Mouse (Mus musculus): ENCODE measurements around the gene Catsperg2.
A peak's percentile ranks its signal among the peaks of the same experiment; 100 is the strongest.
"Not testable (repeated sequence)": the region's sequence is repeated elsewhere in the genome, so short reads cannot be mapped to it uniquely, and the experiment has no call there.

The Catsperg2 gene

DNA sequence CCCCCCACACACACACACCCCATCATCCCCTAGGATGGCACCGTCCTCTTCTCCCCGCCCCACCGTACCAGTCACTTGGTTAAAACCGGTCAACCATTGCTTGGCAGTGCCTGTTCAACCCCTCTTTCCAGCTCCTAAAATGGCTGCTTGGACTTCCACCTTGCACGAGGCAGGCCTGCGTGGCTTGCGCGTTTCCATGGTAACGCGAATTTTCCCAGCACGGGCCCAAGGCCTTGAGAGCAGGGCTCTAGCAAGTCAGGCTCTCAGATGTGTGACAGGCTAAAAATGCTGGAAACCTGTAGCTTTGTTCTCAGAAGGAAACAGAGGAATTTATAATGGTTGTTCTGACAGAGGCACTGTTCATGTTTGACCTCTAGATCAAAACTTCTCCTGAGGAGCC lies at the start of gene Catsperg2:
Catsperg2 (minus strand) TSS at position 173 of the 400 bp plus-strand sequence.
- not testable (repeated sequence) for ATAC-seq (ENCODE audit: insufficient number of reproducible peaks, low FRiP score, low TSS enrichment)

DNA sequence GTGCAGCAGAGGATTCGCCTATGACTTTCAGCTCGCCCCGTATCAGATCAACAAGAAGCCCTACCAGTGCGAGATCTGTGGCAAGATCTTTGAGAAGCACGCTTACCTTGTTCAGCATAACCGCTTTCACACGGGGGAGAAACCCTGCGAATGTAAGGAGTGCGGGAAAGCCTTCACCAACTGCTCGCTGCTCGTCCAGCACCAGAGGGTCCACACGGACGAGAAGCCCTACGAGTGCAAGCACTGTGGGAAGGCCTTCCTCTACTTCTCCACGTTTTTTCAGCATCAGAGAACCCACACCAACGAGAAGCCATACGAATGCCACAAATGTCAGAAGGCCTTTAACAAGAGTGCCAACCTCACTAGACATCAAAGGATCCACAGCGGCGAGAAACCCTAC lies 49.7 kb upstream of the Catsperg2 start:
- no peak for ATAC-seq (ENCODE audit: insufficient number of reproducible peaks, low FRiP score, low TSS enrichment)

DNA sequence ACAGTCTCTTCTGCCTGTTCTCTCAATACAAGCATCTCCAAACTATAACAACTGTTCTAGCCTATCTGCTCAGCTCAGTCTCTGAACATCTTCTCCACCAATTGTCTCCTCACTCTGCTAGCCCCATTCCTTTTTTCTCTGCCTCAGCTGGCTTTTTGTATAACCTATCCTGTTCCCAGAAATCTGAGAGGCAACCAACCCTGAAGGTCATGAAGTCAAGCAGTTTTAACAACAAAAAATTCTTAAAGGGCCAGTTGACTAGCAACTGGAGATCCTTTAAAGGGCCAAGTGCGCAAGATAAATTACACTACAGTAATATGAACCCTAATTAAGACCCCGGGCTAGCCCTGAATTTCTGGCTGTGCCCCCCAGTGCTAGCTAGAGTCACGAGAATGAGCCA lies 47.5 kb upstream of the Catsperg2 start:
- no peak for ATAC-seq (ENCODE audit: insufficient number of reproducible peaks, low FRiP score, low TSS enrichment)

DNA sequence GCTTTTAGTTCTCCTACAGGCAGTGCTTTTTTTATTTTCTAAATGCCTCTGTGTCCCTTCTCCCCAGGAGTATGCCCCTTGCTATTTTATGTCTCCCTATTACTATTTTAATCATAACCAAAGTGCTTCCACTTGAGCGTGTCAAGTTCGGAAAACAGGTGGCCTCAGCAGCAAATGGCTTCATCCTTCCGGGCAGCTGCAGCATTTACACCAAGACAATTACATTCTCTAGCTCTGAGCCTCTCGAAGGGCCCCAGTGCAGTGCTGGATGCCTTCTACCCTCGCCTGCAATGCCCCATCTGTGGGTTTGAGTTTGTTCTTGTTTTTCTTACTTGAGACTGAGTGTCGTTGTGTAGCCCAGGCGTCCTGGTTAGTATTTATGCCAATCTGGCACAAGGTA lies 46.7 kb upstream of the Catsperg2 start:
- ATAC-seq (ENCODE audit: insufficient number of reproducible peaks, low FRiP score, low TSS enrichment), result no peak

DNA sequence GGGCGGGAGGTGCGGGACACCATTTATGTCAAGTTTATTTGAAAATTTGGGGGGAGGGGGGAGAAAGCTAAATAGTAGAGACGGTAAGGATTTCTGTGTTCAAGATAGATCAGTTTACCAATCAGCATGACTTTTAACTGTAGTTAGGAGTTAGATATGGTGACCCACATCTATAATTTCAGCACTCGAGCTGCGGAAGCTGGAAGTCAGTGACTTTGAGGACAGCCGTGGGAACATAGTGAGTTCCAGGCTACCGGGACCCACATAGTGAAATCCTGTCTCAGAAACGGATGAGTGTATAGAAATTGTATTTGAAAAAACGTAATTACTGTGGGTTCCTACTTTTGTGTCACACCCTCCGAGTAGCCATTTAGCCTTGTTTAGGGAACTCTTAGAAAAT lies 42.1 kb upstream of the Catsperg2 start:
- ATAC-seq (ENCODE audit: insufficient number of reproducible peaks, low FRiP score, low TSS enrichment), result no peak

DNA sequence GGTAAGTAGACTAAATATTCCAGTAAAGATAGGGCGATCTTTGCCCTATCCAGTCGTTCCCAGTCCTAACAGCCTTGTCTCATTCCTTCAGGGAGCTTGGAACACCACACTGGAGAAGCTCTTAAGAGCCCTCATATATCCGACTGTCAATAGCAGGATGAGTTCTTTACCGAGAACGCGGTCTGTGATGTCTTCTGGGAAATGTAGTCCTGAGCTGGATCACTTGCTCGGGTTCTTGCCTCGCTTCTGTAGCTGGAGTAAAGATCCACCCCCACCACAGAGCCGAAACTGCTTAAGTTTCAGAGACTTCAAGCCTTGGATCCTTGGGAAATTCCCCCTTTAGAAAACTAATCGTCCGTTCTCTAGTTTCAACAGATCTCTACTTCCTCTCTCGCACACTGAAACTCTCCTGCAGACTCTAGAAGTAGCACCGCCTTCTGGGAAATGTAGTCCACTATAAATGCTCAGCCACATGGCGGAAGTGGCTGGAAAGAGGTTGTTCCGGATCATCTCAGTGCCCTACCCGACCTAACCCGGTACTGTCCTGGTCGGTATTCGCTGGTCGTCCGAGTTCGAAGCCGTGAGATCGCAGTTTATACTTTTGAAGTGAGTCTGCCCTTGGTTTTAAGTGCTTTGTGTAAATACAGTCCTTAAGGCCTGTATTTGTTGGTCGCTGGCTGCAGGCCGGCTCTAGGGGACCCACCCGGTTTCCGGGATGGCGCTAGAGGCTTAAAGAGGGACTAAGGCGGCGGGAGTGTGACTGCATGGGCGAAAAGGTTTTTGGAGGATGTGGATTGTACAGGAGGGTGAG lies 41.5 kb upstream of the Catsperg2 start, which contains the start of gene Zfp84:
Zfp84 (plus strand) TSS at position 463 of the 811 bp plus-strand sequence.
- ATAC-seq (ENCODE audit: insufficient number of reproducible peaks, low FRiP score, low TSS enrichment), result peak; percentile 93

DNA sequence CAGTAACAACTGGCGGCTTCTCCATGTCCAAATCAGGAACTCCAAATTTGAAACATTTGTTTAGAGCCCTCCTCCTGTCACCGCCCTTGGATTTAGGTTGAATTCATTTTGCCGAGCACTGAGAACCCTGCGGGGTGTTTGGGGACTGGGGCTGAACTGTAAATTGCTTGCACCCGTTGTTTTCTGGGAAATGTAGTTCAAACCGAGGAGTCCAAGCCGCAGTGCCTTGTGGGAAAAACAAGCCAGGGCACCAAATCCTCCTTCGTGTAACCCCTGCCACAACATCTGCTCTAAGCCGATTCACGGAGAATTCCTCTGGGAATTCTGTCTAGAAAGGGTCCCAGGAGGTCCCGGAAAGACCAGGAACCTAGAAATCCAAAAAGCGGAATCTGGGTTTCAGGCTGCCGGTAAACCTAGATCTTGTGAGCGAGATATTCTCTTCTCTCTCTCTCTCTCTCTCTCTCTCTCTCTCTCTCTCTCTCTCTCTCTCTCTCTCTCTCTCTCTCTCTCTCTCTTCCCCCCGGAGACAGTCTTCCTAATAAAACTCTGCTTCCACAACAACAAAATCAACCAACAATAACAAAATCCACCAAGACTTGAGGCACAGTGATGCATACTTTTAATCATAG lies 40.3 kb upstream of the Catsperg2 start:
- ATAC-seq (ENCODE audit: insufficient number of reproducible peaks, low FRiP score, low TSS enrichment), result peak; percentile 62; the same call in 1 of the 2 replicates

DNA sequence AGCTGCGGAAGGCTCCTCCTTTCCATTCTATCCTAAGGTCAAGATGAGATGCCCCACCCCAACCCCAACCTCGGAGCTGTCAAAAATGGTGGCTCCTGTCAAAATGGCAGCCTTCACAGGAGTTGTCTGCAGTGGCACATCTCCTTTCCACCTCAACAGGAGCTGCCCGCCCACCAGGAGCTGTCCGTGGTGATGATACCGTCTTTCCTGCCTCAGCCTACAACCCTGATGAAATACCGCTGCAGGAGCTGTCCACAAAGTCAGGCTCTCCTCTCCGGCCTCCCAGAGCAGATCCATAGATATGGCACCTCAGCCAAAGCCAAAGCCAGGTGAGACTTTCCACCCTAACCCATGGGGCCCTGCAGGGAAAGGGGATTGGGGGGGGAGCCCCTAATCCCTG lies 37.9 kb upstream of the Catsperg2 start:
- ATAC-seq (ENCODE audit: insufficient number of reproducible peaks, low FRiP score, low TSS enrichment), result no peak

DNA sequence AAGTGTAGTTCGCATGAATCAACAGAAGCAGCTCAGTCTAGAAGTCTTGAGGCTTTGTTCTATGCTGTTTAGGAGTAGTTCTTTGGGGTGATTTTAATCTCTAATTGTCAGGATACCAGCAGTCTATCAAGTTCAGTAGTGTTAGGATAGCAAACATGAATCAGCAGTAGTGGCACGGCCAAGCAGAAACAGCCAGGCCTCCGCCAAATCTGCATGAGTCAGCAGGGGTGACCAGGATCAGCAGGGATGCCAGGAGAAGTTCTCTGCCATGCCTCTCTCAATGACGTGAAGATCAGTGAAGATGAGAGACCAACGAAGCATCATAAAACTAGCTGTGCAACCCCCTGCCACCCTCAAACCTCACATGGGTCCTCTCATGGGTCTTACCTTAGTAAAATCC lies 33.6 kb upstream of the Catsperg2 start:
- ATAC-seq (ENCODE audit: insufficient number of reproducible peaks, low FRiP score, low TSS enrichment), result no peak

DNA sequence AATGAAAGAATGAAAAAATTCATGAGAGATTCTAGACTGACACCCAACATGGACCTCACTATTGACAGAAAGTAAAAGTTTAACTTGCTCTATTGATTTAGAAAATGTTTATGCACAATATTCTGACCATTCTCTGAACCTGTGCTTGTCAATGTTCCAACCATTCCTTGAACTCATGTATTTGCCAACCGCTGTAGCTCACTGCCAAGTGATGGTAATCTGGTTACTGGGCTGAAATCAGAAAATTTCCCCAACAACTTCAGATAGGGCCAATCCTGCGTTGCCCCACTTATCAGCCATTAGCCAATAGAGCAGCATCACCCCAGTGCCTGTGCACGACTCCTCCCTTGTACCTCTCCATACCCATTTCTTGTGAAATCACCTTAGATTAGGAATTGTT lies 15.4 kb upstream of the Catsperg2 start:
- ATAC-seq (ENCODE audit: insufficient number of reproducible peaks, low FRiP score, low TSS enrichment), result no peak

DNA sequence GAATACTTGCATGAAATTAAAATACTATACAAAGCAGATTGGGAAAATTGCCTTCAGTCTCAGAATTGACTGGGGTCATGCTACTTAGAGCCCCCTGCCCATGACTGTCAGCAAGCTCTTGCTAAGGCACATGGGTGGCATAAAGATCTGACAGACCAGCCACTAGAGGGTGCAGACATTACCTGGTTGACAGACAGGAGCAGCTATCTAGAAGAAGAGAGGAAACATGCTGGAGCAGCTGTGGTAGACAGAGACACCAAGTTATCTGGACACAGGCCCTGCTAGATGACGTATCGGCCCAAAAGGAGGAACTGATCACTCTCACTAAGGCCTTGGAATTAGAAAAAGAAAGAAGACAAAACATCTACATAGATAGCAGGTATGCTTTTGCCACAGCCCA lies 1.2 kb upstream of the Catsperg2 start:
- ATAC-seq (ENCODE audit: insufficient number of reproducible peaks, low FRiP score, low TSS enrichment), result no peak

DNA sequence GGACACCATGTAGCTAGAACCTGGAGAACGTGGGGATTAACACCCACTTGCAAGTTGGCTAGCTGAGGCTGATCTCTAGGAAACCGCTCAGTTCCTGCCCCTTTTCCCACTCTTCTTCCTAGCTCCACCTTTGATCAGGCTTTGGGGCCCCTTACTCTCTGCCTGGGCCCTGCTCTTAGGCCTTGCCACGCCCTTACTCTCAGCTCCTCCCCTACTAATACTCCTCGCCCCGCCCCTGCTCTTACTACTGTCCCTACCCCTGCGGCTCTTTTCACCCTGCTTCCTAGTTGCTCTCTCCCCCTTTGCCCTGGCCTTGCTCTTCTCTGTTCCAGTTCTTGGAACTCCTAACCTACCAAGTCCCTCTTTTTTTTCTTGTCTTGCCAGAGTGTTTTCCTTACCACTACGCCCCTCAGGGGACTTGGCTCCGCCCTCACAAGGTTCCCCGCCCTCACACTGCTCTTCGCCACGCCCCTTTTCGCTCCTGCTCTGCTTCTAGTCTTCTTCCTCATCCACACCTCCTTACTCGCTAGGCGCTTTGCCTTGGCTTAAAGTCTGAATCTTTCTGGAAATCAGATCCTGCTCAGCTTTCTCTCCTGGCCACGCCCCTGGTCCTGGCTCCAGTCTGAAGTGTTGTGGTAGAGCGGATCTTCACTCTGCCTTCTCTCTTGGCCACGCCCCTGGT lies 1.2 kb downstream of the Catsperg2 start:
- not testable (repeated sequence) for ATAC-seq (ENCODE audit: insufficient number of reproducible peaks, low FRiP score, low TSS enrichment)

DNA sequence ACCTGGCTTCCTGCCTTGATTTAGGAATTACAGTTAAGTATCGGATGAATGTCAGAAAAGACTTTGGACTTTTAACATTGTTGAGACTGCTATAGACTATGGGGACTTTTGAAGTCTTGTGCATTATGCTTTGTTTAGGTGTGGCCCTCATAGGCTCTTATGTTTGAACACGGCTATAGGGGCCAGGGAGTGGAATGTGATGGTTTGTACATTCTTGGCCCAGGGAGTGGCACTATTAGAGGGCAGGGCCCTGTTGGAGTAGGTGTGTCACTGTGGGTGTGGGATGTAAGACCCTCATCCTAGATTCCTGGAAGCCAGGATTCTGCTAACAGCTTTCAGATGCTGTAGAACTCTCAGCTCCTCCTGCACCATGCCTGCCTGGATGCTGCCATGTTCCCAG lies 17.9 kb downstream of the Catsperg2 start:
- ATAC-seq (ENCODE audit: insufficient number of reproducible peaks, low FRiP score, low TSS enrichment), result not testable (repeated sequence)

DNA sequence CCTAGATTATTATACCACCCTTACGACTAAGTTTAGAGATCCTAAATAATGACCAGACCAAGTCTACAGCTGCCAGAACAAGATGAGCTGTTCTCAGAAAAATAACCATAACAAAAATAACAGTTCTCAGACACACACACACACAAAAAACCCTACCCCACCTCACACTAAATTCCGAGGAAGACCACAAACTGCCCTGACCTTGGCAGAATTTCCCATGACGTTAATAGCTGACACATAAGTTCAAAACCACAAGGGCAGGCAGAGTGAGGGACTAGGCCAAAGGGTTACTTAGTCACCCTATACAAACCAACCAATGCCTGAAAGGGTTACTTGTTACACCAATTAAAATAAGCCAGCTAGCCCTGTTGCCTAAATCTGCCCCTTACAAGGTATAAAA lies 31.6 kb downstream of the Catsperg2 start:
- ATAC-seq (ENCODE audit: insufficient number of reproducible peaks, low FRiP score, low TSS enrichment), result not testable (repeated sequence)

DNA sequence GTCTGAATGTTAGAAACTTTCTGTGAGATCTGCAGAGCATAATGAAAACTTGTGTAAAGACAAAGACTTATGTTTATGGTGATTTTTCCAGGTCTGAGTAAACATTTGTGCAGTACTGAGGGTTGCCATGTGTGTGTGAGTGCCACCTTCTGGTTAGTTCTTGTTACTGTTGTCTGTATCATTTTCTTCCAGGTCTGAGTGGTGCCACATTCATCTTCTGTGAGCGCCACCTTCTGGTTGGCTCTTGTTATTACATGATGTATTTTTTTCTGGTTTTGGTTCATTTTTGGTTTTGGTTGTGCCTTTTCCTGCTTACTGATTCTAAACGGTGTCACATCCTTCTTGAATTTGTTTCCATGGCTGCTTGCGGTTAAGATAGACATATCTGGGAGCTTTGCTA lies 45.0 kb downstream of the Catsperg2 start:
- ATAC-seq (ENCODE audit: insufficient number of reproducible peaks, low FRiP score, low TSS enrichment), result no peak
